Mouse (Mus musculus): ENCODE measurements around the gene Cacna2d2.
A peak's percentile ranks its signal among the peaks of the same experiment; 100 is the strongest.
"Not testable (repeated sequence)": the region's sequence is repeated elsewhere in the genome, so short reads cannot be mapped to it uniquely, and the experiment has no call there.

Cacna2d2 gene

DNA sequence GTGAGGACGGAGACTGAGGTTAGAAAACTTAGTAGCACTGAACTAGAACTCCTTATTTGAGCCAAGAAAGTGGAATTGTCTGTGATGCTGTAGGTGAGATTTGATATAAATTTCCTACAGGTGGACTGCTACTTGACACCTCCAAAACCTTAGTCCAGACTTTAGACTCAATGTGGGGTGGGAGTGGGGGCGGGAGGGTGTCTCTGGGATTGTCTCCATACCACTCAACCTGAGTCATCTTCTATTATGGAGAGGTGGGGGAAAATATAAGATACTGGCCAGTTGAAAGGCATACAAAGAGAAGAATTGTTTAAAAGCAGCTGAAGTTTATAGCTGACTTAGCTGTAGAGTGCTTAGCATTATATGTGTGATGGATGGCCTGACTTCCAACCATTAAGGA is 156.3 kb downstream of the Cacna2d2 start:
- DNase-seq (ENCODE audit: low spot score): no peak

- no peak for DNase-seq (ENCODE audit: low spot score)
Observed at GRCm38 (mm10) chr9:107556346-107556745, 156.9 kb downstream of the Cacna2d2 start.

DNA sequence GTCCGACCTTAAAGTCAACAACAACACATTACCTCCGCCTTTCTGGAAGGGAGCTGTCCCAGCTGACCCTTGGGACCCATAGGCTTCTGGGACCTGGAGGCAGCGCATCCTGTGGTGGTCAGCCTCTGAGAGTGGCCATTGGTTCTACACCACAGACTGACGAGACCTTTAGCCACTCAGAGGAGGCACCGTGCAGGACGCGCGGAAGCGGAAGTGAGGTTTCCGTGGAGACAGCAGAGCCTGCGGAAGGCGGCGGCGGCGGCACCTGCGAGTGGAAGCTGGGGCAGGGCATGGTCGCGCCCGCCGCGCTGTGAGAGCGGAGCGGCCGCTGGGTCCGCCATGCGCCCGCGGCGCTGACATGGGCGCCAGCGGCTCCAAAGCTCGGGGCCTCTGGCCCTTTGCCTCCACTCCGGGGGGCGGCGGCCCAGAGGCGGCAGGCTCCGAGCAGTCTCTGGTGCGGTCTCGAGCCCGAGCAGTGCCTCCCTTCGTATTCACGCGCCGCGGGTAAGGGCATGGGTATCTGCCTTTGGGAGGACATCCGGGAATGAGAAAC is 163.7 kb downstream of the Cacna2d2 start, which contains the start of gene Tusc2:
Gene Tusc2, plus strand, starts transcription at position 227 of the 553 bp plus-strand sequence.
- DNase-seq (ENCODE audit: low spot score): peak; percentile 98

DNA sequence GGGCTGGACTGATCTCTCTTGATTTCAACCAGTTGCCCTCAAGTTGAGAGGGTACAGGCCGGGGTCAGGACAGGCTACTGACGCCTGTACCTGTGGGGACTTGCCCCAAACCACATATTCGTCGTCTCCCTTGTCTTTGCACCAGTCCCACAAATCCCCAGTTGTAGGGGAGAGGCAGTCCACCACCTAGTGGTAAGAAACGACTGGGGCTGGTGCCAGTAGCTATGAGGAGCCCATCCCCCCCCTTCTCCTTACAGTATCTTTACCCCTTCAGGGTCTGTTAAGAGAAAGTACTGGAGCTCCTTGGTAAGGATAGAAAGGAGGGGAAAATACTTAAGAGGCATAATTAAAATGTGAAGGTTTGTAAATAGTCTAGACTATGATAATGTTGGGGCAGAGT is 166.1 kb downstream of the Cacna2d2 start:
- not testable (repeated sequence) for DNase-seq (ENCODE audit: low spot score)

GRCm38 (mm10) chr9:107566041-107566709 is 166.8 kb downstream of the Cacna2d2 start:
- peak; percentile 92 for DNase-seq (ENCODE audit: low spot score)

DNA sequence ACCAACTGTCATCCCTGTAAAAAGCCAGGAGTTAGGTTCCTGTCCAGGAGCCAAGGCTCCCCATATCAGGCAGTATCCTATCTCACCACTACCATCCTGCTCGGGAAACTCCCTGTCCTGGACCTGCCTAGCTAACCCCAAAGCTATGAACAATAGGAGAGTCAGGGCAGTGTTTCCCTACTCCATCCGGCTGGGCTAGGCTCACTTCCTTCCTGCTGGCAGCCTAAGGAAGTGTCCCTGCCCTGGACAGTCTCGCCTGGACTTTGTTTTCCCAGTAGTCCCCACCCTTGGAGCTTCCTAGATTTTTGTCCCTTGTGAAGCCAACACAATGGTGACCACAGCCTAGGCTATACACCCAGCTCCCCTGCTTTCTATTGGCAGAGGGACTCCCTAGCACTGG is 167.4 kb downstream of the Cacna2d2 start:
- peak; percentile 86 for DNase-seq (ENCODE audit: low spot score)

DNA sequence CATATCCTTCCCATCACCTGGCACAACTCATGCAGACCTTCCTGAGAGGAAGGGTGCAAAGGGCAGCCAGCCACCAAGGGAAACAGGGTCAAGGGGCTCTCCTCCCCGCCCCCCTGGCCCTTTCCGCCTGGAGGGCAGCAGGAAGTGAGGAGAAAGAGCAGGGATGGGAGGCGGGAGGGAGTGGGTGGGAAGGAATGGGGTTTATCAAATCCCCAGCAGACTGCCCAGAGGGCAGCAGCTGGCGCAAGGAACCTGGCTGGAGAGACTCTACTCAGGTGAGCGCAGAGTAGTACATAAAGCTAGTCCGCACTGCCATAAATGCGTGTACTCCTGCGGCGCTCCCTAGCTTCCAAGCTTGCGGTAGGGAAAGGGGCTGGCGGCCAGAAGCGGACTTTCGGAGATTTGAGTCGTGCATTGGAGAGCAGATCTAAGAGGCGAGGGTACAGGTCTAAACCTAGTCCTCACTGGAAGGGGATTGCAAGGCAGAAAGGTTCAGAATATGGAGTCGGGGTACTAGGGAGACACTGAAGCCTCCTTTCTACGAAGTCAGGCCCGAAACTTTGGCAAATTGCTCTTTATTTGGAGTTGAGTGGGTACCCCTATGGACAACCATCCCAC is 168.4 kb downstream of the Cacna2d2 start, which contains the start of gene Hyal2:
Gene Hyal2, plus strand, starts transcription at position 244 of the 618 bp plus-strand sequence.
- DNase-seq (ENCODE audit: low spot score): peak; percentile 62

- DNase-seq (ENCODE audit: low spot score): peak; percentile 91
Observed at GRCm38 (mm10) chr9:107568331-107569261, 169.2 kb downstream of the Cacna2d2 start.

- no peak for DNase-seq (ENCODE audit: low spot score)
Observed at GRCm38 (mm10) chr9:107569270-107569669, 169.9 kb downstream of the Cacna2d2 start.

GRCm38 (mm10) chr9:107570016-107570415 is 170.6 kb downstream of the Cacna2d2 start:
- DNase-seq (ENCODE audit: low spot score): no peak

DNA sequence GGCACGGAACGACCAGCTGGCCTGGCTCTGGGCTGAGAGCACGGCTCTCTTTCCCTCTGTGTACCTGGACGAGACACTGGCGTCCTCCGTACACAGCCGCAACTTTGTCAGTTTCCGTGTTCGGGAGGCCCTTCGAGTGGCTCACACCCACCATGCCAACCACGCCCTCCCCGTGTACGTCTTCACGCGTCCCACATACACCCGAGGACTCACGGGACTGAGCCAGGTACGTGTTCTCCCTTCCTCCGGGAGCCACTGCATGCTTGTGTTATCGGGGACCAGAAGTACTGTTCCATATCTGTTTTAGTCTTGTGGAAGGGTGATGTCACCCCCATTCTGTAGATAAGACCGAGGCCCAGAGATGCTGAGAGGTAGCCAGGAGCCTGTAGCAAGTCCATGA is 171.4 kb downstream of the Cacna2d2 start:
- no peak for DNase-seq (ENCODE audit: low spot score)

DNA sequence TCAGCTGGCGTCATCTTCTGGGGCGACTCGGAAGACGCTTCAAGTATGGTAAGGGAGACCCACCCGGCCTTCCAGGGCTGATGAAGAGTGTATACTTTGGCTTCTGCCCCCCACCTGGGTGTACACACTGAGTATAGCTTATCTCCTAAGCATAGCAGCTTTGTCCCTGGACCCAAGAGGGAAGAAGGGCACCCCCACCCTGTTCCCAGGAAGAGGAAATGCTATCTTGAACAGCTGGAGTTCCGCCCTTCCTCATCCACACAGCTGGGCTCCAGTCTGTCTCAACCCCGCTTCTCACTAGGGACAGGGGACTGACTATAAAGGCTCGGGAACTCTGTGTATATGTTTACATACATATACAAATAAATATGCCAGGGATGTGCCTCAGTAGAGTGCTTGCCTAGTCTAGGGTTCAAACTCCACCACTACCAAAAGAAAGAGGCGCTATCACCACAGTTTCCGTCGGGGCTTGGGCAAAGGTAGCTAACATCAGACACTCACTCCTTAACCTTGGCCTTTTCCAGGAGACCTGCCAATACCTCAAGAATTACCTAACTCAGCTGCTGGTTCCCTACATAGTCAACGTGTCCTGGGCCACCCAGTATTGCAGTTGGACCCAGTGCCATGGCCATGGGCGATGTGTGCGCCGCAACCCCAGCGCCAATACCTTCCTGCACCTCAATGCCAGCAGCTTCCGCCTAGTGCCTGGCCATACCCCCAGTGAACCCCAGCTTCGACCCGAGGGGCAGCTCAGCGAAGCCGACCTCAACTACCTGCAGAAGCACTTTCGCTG is 172.3 kb downstream of the Cacna2d2 start:
- DNase-seq (ENCODE audit: low spot score): peak; percentile 63

DNA sequence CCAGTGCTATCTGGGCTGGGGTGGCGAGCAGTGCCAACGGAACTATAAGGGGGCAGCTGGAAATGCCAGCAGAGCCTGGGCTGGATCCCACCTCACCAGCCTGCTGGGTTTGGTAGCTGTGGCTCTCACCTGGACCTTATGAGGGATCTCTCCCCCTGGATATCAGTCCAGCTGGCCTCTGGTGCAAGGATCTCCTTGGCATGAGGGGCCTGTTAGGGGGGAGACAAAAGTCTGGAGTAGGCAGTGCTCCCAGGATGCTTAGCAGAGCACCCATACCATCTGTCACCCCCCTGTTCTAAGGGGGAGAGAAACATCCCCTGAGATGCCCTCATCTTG is 172.9 kb downstream of the Cacna2d2 start:
- no peak for DNase-seq (ENCODE audit: low spot score)

DNA sequence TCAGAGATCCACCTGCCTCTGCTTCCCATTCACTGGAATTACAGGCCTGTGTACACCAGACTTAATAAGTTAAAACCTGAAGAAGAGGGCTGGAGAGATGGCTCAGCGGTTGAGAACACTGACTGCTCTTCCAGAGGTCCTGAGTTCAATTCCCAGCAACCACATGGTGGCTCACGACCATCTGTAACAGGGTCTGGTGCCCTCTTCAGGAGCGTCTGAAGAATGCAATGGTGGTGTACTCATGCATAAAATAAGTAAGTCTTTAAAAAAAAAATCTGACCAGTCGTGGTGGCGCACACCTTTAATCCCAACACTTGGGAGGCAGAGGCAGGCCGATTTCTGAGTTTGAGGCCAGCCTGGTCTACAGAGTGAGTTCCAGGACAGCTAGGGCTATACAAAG is 174.4 kb downstream of the Cacna2d2 start:
- DNase-seq (ENCODE audit: low spot score): not testable (repeated sequence)

DNA sequence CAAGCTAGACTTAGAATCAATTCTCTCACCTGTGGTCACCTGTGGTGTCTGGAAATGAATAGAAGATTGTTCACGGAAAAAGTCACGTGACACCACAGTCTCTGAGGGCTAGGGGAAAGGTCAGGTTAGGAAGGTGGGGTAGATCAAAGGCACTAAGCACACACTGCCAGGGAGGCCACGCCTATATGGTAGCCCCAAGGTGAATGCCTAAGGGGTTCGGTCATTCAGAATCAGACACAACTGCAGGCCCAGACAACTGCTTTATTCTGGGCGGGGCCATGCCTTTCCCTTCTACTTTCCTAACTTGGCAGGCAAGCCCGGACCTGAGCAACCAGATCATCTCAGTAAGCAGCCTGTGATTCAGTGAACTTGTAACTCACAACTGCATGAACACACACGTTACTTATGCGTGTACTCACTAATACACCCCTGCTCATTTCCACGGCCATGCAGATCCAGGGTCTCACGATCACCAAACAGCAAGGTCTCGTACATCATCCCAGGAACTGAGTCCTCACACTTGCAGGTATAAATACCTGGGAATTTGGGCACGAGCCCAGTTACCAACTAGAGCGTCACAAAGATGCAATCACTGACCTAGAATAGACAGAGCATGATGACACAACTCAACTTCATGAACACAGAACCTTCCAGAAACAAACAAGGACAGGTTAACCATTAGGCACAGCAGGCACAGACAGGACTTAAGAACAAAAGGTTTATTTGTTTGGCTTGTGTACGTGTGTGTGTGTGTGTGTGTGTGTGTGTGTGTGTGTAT is 176.4 kb downstream of the Cacna2d2 start:
- no peak for DNase-seq (ENCODE audit: low spot score)

- DNase-seq (ENCODE audit: low spot score): peak; percentile 84
Observed at GRCm38 (mm10) chr9:107576357-107577107, 177.1 kb downstream of the Cacna2d2 start, which contains the start of gene Hyal1. Gene Hyal1 (plus strand): TSS chr9:107576927.

DNA sequence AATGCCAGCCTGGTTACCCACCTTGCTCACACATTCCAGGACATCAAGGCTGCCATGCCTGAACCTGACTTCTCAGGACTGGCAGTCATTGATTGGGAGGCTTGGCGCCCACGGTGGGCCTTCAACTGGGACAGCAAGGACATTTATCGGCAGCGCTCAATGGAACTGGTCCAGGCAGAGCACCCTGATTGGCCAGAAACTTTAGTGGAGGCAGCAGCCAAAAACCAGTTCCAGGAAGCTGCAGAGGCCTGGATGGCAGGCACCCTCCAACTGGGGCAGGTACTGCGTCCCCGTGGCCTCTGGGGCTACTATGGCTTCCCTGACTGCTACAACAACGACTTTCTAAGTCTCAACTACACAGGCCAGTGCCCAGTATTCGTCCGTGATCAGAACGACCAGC is 178.5 kb downstream of the Cacna2d2 start:
- no peak for DNase-seq (ENCODE audit: low spot score)

- no peak for DNase-seq (ENCODE audit: low spot score)
Observed at GRCm38 (mm10) chr9:107578587-107578986, 179.2 kb downstream of the Cacna2d2 start, which contains the start of gene Naa80. Gene Naa80 (plus strand): TSS chr9:107578887.

Data from lung, postnatal 25 days (tissue).